Mouse (Mus musculus) adrenal gland, adult 18-20 months (tissue): ENCODE data around the gene Olfr366. TPM values are rescaled to one million over a fixed set of nuclear protein-coding genes. Genes with fewer than 3 reads are reported as not detected.
"Not testable (repeated sequence)": the region's sequence is repeated elsewhere in the genome, so short reads cannot be mapped to it uniquely, and the experiment has no call there.

Experiments
- DNase-seq, 2 experiments: peaks; one replicate each; pipeline ENCODE4 v3.0.0; 2021 to 2022; ENCODE audit warnings: low spot score in 2 of 2
- long read RNA-seq, 2 experiments: library from polyadenylated mRNA; stranded (forward); transcript quantifications; one replicate each; pipeline ENCODE4 v2.0.0; 2021
- total RNA-seq, 2 experiments: library from RNA; stranded (reverse); gene quantifications; 1 replicate in 1 of 2; 2 replicates in 1 of 2; pipeline ENCODE4 v1.2.3; 2021

Gene Olfr366
- not detected for total RNA-seq
- long read RNA-seq, experiment 1, result 0 reads
- long read RNA-seq, experiment 2, result 0 reads

- DNase-seq, result no peak
These were observed at the start of gene Olfr366 for GRCm38 (mm10) chr2:37211274-37211673. Gene Olfr366 (plus strand): TSS chr2:37211574.

- DNase-seq, result no peak
These were observed 23.5 kb upstream of the Olfr366 start, which contains the start of gene Olfr365 for GRCm38 (mm10) chr2:37187898-37188297. Gene Olfr365 (plus strand): TSS chr2:37188198.

GRCm38 (mm10) chr2:37261781-37262180 is 50.4 kb downstream of the Olfr366 start:
- not testable (repeated sequence) for DNase-seq

Other genes starting within 250 kb of the Olfr366 start
- gene Olfr357, start 217.7 kb upstream of the Olfr366 start, total RNA-seq, result not detected
- gene Olfr358, start 202.2 kb upstream of the Olfr366 start, total RNA-seq, result not detected
- not detected for gene Olfr360, start 145.8 kb upstream of the Olfr366 start, total RNA-seq
- not detected for gene Olfr361, start 122.3 kb upstream of the Olfr366 start, total RNA-seq
- gene Olfr362, start 93.7 kb upstream of the Olfr366 start, total RNA-seq, result not detected
- gene Olfr364-ps1, start 72.3 kb upstream of the Olfr366 start, total RNA-seq, result not detected
- gene Olfr365, start 23.4 kb upstream of the Olfr366 start, total RNA-seq, result not detected
- not detected for gene Olfr368, start 114.9 kb downstream of the Olfr366 start, total RNA-seq
- gene Pdcl, start 147.8 kb downstream of the Olfr366 start, total RNA-seq, result 10 to 100 TPM; 28.4 to 36.1 TPM
- gene Rc3h2, start 211.3 kb downstream of the Olfr366 start, total RNA-seq, result 10 to 100 TPM; 37.7 to 38.1 TPM
- 10 to 100 TPM in 1 of 2 experiments, 1 to 10 TPM in 1; 9.4 to 10.9 TPM for gene Zbtb26, start 231.6 kb downstream of the Olfr366 start, total RNA-seq
- gene Zbtb6, start 231.6 kb downstream of the Olfr366 start, total RNA-seq, result 10 to 100 TPM; 14.6 to 16.4 TPM
- gene Rabgap1, start 231.7 kb downstream of the Olfr366 start, total RNA-seq, result 10 to 100 TPM; 42.3 to 51.4 TPM